Mouse (Mus musculus) cerebellum, adult 2 months (tissue): Measurements from ENCODE around the gene Tcf20. TPM values are rescaled to one million over a fixed set of nuclear protein-coding genes. Genes with fewer than 3 reads are reported as not detected.
A peak's percentile ranks its signal among the peaks of the same experiment; 100 is the strongest.

ENCODE experiments used
- DNase-seq, 2 experiments: peaks; one replicate each; pipeline ENCODE4 v3.0.0; 2021
- H3K27ac ChIP-seq: fragments of 200-500 bp; 2 replicates; pipeline ENCODE4 v1.5.1; 2012; ENCODE audit warnings: low read length, control low read depth, inconsistent platforms; ENCODE audit not compliant: insufficient read depth
- H3K27me3 ChIP-seq: fragments of 200-500 bp; 2 replicates; pipeline ENCODE4 v1.6.1; 2012; ENCODE audit warnings: inconsistent platforms, mild to moderate bottlenecking, low read length, moderate library complexity; ENCODE audit not compliant: control insufficient read depth, insufficient read depth
- H3K4me1 ChIP-seq: fragments of 200-500 bp; 2 replicates; pipeline ENCODE4 v1.6.1; 2011; ENCODE audit warnings: low read length; ENCODE audit not compliant: control insufficient read depth, insufficient read depth
- H3K4me3 ChIP-seq: fragments of 200-500 bp; replicated peaks from 2 replicates; pipeline ENCODE3; 2011; ENCODE audit warnings: mild to moderate bottlenecking, low read depth, low read length, control low read depth; ENCODE audit not compliant: insufficient read depth
- CTCF ChIP-seq: fragments of 200-500 bp; IDR thresholded peaks from 2 replicates; pipeline ENCODE4 v1.5.1; 2011; ENCODE audit warnings: low read depth, mild to moderate bottlenecking, control low read depth, low read length, moderate library complexity, borderline replicate concordance; ENCODE audit not compliant: insufficient read depth
- POLR2A ChIP-seq: fragments of 200-500 bp; IDR thresholded peaks from 2 replicates; pipeline ENCODE4 v1.6.1; 2011; ENCODE audit warnings: low read length, control low read depth, borderline replicate concordance; ENCODE audit not compliant: insufficient read depth
- WGBS: fragments of 180-500 bp; shearing (Covaris S2); methylation state at CpG from one replicate; pipeline ENCODE4 v1.1.7; 2018; 5-methylcytosine and 5-hydroxymethylcytosine counted together
- polyA plus RNA-seq: library from polyadenylated mRNA; depleted of rRNA; stranded (reverse); fragments of >200 nt; gene quantifications from 2 replicates; pipeline ENCODE4 v1.2.3, GENCODE M21; 2012

Gene Tcf20
- polyA plus RNA-seq, 1 experiment = 25.0 TPM

DNA sequence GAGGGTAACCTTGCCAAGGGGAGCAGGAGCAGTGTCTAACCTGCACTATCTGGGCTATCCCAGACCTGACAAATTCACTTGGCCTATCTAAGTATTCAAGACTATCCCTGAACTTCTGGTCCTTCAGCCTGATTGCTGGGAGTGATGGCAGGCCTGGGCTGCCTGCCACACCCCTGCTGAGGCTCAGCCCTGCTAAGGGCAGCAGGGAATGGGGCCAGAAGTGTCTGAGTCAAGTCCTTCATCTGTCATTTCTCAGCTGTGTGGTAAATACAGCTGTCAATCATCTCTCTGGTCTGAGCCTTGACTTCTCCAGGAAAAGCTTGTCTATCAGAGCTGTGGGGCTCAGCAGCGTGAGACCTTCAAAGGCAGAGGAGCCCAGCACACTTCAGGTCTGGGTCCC is 8.1 kb downstream of the Tcf20 start:
- WGBS = 89% methylated on average over 1 of the region's 1 CpGs
- Histone ChIP-seq H3K27ac (no peak overlapping the region), H3K4me3 (no peak overlapping the region), H3K27me3 (no peaks in the 10 kb centered on the region), H3K4me1 (peaks cover 9% of the 10 kb centered on the region; the same call in 1 of the 2 replicates)
- DNase-seq = no peak
- TF ChIP-seq CTCF (no peak), POLR2A (no peak)

DNA sequence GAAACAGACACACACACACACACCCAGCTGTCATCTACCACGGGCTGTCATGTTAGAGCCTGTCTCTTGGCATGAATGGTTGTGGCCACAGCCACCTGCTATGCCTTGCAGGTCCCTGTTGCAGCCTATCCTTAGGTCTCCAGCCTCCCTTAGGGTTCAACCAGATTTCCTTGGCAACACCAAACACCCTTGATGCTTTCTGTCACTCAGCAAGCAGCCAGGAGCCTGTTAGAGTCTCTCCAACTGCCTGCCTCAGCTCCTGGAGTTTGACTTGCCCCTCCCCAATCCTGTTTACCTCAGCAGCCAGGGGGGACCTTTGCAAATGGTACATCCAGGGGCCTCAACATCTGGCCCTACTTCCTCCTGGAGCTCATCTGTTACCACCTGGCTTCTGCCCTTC is 13.2 kb downstream of the Tcf20 start:
- Histone ChIP-seq H3K4me1 (no peaks in the 10 kb centered on the region), H3K27me3 (no peaks in the 10 kb centered on the region), H3K27ac (no peak overlapping the region), H3K4me3 (no peak overlapping the region)
- DNase-seq = no peak
- WGBS = 85% methylated on average over 1 of the region's 1 CpGs
- TF ChIP-seq CTCF = no peak

DNA sequence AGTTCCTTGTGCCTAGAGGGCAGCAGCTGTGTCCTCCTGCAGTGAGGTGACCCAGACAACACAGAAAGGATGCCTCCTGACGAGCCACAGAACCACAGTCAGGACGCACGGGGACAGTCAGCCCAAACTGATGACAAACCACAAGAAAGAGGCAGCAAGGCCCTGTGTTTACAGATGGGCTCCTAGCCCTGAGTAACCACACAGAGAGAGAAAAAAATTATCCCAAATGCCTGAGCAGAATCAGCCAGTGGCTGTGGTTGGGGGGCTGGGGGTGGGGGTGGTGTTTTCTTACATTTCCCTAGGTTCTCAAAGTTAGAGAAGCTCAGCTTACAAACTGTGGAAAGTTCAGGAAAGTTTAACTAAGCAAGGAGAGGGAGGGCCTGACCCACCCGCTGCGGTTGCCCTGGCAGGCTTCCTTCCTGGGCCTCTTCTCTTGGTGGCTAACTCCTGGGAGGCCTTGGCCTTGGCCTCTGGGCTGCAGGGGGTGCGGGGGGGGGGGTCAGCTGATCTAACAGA is 18.4 kb downstream of the Tcf20 start:
- 59% methylated on average over 6 of the region's 6 CpGs for WGBS
- TF ChIP-seq POLR2A = no peak
- TF ChIP-seq CTCF = no peak
- no peak for DNase-seq
- H3K27ac ChIP-seq = no peak overlapping the region
- no peaks in the 10 kb centered on the region for H3K27me3 ChIP-seq
- H3K4me3 ChIP-seq = no peak overlapping the region
- H3K4me1 ChIP-seq = peaks cover 20% of the 10 kb centered on the region

DNA sequence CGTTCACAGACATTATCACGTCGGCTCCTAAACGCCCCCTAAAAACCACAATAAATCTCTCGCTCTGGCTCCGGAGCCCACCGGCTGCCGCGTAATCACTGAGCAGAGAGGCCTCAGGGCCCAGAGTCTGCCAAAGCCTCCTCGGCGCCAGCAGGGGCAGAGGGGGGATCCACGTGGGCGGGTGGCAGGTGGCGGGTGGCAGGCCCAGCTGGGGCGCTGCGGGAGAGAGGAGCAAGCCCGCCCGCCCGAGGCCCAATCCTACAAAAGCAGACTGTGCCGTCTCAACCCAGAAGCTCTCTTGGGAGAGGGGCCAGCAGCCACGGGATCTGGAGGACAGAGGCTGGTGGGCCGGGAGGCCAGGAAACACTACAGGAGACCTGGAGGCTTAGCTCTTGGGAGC is 19.2 kb downstream of the Tcf20 start:
- peak overlapping the region; percentile 1 for H3K4me3 ChIP-seq
- peak; percentile 86 to 87 for DNase-seq
- TF ChIP-seq POLR2A = no peak
- no peak for TF ChIP-seq CTCF
- under 1% methylated on average over 22 of the region's 22 CpGs for WGBS
- H3K4me1 ChIP-seq = peaks cover 24% of the 10 kb centered on the region
- H3K27me3 ChIP-seq = no peaks in the 10 kb centered on the region; the same call in 1 of the 2 replicates
- H3K27ac ChIP-seq = no peak overlapping the region

DNA sequence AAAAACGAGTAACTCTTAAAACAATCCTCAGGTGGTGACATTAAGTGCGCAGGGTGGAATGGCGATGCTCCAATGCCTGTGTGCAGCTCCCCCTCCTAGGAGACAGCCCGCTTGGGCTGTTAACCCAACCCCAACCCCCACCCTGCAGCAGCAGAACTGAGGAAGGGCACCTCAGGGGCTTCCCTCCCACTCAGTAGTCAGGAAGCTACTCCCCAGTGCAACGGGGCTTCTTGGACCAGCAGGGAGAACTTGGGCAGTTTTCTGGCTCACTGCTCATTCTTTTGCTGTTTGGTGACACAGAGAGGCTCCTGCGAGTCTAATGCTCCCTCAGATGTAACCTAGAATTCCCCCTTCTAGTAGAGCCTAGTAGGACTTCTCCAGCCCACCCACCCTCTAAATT is 19.7 kb downstream of the Tcf20 start:
- DNase-seq = no peak
- H3K4me3 ChIP-seq = peak overlapping the region; percentile 1
- 23% methylated on average over 6 of the region's 6 CpGs for WGBS
- no peak for TF ChIP-seq CTCF
- no peak for TF ChIP-seq POLR2A
- no peaks in the 10 kb centered on the region; the same call in 1 of the 2 replicates for H3K27me3 ChIP-seq
- H3K4me1 ChIP-seq = peaks cover 24% of the 10 kb centered on the region
- H3K27ac ChIP-seq = no peak overlapping the region

DNA sequence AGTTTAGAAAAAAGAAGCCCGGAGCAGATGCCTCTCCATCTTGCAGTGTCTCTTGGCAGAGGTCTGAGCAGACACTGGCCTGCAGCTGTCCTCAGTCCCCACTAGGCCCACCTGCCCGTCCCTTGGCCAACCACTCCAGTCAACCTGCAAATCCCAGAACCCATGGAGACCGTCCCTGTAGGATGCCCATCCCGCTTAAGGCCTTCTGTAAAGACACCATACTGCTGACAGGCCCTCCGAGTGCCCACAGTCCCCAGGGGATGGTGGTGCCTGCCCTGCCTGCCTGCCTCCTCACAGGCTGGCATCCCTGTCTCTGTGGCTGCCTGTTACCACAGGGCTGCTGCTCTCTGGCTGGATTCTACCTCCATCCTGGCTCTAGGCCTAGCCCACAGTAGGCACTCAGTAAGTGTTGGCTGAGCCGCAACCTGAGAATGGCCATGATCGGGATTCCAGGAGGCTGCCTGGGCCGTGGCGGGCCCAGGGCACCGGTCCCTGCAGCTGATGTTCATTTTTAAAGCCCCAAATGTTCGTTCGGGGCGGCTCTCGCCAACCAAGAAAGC is 23.3 kb downstream of the Tcf20 start:
- 20% methylated on average over 14 of the region's 14 CpGs for WGBS
- DNase-seq = peak; percentile 66 to 77

DNA sequence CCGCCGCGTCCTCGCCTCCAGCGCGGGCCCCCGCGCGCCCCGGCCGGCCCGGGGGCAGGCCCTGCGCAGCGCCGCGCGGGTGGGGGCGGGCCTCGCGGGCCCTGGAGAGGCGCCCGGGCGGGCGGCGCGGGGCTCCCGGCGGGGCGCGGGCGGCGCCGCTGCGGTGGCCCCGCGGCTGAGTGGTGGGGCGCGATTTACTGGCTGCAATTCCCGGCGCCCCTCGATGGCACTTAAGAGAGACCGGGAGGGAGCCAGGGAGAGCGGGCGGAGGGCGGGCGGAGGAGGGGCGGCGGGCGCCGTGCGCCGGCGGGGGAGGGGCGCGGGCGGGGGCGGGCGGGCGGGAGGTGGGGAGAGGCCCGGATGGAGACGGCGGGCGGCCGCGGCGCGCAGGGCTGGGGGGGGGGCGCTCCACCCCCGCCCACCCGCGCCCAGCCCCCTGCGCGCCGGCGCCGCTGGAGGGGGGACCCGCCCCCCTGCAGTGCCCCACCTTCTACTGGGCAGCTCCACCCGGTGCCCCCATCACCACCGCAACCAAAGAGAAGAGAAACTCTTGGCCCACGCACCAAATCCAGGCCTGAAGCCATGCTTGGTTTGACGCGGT is 24.0 kb downstream of the Tcf20 start:
- Histone ChIP-seq H3K27ac (no peak overlapping the region), H3K27me3 (peaks cover 3% of the 10 kb centered on the region; the same call in 1 of the 2 replicates), H3K4me3 (no peak overlapping the region), H3K4me1 (peaks cover 31% of the 10 kb centered on the region)
- TF ChIP-seq CTCF (no peak), POLR2A (no peak)
- WGBS = 11% methylated on average over 49 of the region's 82 CpGs
- no peak for DNase-seq

More for the DNA sequence above, 23.3 kb downstream of the Tcf20 start:
- no peak overlapping the region for H3K27ac ChIP-seq
- peaks cover 1% of the 10 kb centered on the region; the same call in 1 of the 2 replicates for H3K27me3 ChIP-seq
- TF ChIP-seq CTCF (no peak), POLR2A (no peak)
- no peak overlapping the region for H3K4me3 ChIP-seq
- peaks cover 37% of the 10 kb centered on the region for H3K4me1 ChIP-seq

DNA sequence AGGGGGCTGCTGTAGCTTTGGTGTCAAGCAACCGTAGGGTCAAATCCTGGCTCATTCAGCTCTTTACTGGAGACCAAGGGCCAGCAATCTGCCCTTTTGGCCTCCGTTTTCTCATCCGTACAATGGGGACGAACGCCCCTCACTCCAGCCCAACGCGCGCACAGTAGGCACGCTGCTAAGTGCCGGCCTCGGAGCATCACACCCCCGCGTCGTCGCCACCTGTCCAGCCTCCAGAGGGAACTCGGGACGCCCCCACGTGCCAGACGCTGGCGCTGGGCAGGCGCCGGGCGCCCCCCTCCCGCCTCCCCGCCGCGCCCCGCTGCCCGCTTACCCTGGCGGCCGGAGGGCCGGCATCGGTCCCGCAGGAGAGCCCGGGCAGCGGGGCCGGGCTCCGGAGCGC is 24.6 kb downstream of the Tcf20 start:
- Histone ChIP-seq H3K4me3 (peak overlapping the region; percentile 19), H3K27me3 (peaks cover 3% of the 10 kb centered on the region; the same call in 1 of the 2 replicates), H3K27ac (no peak overlapping the region), H3K4me1 (peaks cover 27% of the 10 kb centered on the region)
- 5% methylated on average over 39 of the region's 39 CpGs for WGBS
- DNase-seq = no peak
- TF ChIP-seq POLR2A (no peak), CTCF (no peak)

DNA sequence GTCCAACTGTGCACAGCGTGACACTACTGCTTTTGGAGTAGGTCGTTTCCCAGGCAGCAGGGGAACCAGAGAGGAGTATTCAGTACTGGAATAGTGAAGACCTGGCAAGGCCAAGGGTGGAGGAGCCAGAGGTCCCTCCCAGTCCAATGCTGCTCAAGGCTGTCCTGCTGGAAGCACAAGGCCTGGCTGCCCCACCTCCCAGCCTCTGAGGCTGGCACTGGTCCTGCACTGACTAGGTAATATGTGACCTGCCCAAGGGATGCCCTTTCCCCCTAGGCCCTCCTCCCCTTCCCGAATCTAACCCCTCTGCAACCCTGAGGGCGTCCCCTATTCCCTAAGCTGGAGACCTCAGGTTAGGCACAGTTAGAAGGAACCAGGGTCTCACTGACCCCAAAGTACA is 25.1 kb downstream of the Tcf20 start:
- Histone ChIP-seq H3K4me1 (peaks cover 21% of the 10 kb centered on the region), H3K4me3 (no peak overlapping the region)
- WGBS = 69% methylated on average over 4 of the region's 4 CpGs

More for the DNA sequence above, 25.1 kb downstream of the Tcf20 start:
- Histone ChIP-seq H3K27me3 (peaks cover 3% of the 10 kb centered on the region; the same call in 1 of the 2 replicates), H3K27ac (no peak overlapping the region)
- TF ChIP-seq CTCF = no peak
- no peak for TF ChIP-seq POLR2A
- peak in 1 of 2 experiments; percentile 29 for DNase-seq
